Comparison of ENCODE assay signal across 9 mouse cellular contexts in genomic region chr17:31294363-31295214, GRCm38 (mm10). TPM values are rescaled to one million over a fixed set of nuclear protein-coding genes. Genes with fewer than 3 reads are reported as not detected.
A peak's percentile ranks its signal among the peaks of the same experiment; 100 is the strongest.
DNase-seq lines count a peak whose midpoint lies in the region; ATAC-seq lines count a peak whose summit lies in the region.
"Had no signal": no experiment of that assay in that cellular context is flagged by ENCODE, and none has a peak within 500 bp of the region (broad histone marks: within the 10 kb centered on the region; RNA-seq: fewer than 3 reads in every experiment).

No protein-coding gene starts in this region.

- no peak for ATAC-seq in liver, embryonic 16.5 days (ENCODE audit: low read depth)

- H3K36me3 ChIP-seq in liver, embryonic 16.5 days (ENCODE audit: control insufficient read depth, insufficient read depth): no peaks in the 10 kb centered on the region
- H3K36me3 ChIP-seq: neural tube, embryonic 12.5 days had no signal

- peaks cover 16% of the 10 kb centered on the region for H3K4me1 ChIP-seq in liver, embryonic 16.5 days (ENCODE audit: control insufficient read depth, low read depth, low read length)

- DNase-seq in cerebellum, postnatal 10 days: peak; percentile 32 to 59
- DNase-seq in cerebellum, adult 8-10 months: no peak
- DNase-seq in retina, embryonic 14.5 days (ENCODE audit: low spot score): peak; percentile 39
- DNase-seq in retina, postnatal 1 day: no peak
- peak; percentile 70 for DNase-seq in thymus, postnatal 14 days
- DNase-seq in cerebellum, adult 18-20 months: no peak
- DNase-seq in yolk sac, embryonic 10.5 days (ENCODE audit: low spot score): no peak

- 58% methylated on average over 15 of the region's 15 CpGs for WGBS in liver, embryonic 16.5 days (ENCODE audit: insufficient replicate concordance)

- H3K9ac ChIP-seq in liver, embryonic 16.5 days (ENCODE audit: low read depth, low read length): no peak overlapping the region

- no peaks in the 10 kb centered on the region for H3K27me3 ChIP-seq in liver, embryonic 16.5 days (ENCODE audit: control insufficient read depth, insufficient read depth, low read depth, low read length)

- H3K4me3 ChIP-seq in liver, embryonic 16.5 days (ENCODE audit: low read depth, low read length): 0 out of 2 replicates have a peak overlapping the region, but pooled peaks have one; percentile 66
- H3K4me3 ChIP-seq: neural tube, embryonic 12.5 days had no signal

- peak overlapping the region; percentile 89 for H3K4me2 ChIP-seq in liver, embryonic 16.5 days (ENCODE audit: low read depth, low read length)

- H3K9me3 ChIP-seq in liver, embryonic 16.5 days (replicated peaks; ENCODE audit: control insufficient read depth, low read length): no peaks in the 10 kb centered on the region
- H3K9me3 ChIP-seq: neural tube, embryonic 12.5 days had no signal

- no peak overlapping the region for H3K27ac ChIP-seq in liver, embryonic 16.5 days (ENCODE audit: low read length)
- H3K27ac ChIP-seq: neural tube, embryonic 12.5 days had no signal

RNA-seq across cellular contexts. Expression of gene Slc37a1, which starts 8.0 kb away (rescaled TPM):
- 2.4 and 2.5 TPM in 2 replicates for polyA plus RNA-seq in liver, embryonic 16.5 days (2015; fragmentation: Nextera tagmentation; extraction: Ambion mirVana)

RNA-seq across cellular contexts. Expression of gene Rsph1, which starts 17.4 kb away (rescaled TPM):
- polyA plus RNA-seq in liver, embryonic 16.5 days (2015; fragmentation: Nextera tagmentation; extraction: Ambion mirVana): 0.19 and 0.20 TPM in 2 replicates

Comparison
In these comparisons a context has a peak if more than half of its experiments do, and no peak if none do; other contexts are left out.
1. DNase-seq: peak in cerebellum, postnatal 10 days (2 of 2), retina, embryonic 14.5 days (single experiment) and thymus, postnatal 14 days (single experiment); none in cerebellum, adult 8-10 months (single experiment), retina, postnatal 1 day (single experiment), cerebellum, adult 18-20 months (0 of 2) and yolk sac, embryonic 10.5 days (single experiment).